Mouse (Mus musculus) lung, adult 10 weeks (tissue): ENCODE measurements around the gene Gm8180. TPM values are rescaled to one million over a fixed set of nuclear protein-coding genes. Genes with fewer than 3 reads are reported as not detected.

ENCODE experiments used
- polyA plus RNA-seq: library from polyadenylated mRNA; stranded (reverse); fragments of 350-450 nt; fragmentation: Illumina TruSeq; extraction: RNeasy Lipid Tissue Mini Kit (QIAGEN cat#74804); gene quantifications from one replicate; pipeline ENCODE4 v1.2.3, GENCODE M21; 2014; ENCODE audit warnings: low read depth, low replicate concordance; ENCODE audit not compliant: insufficient read depth

Gene Gm8180
- not detected for polyA plus RNA-seq

GRCm38 (mm10) chr14:43784645-43785044 is at the start of gene Gm8180:
TSS of gene Gm8180 (minus strand) at chr14:43784745.

GRCm38 (mm10) chr14:43747566-43747965 is 37.0 kb downstream of the Gm8180 start, which contains the start of gene Gm6526:
TSS of gene Gm6526 (plus strand) at chr14:43747866.

Other genes starting within 250 kb of the Gm8180 start
- not detected for gene Gm5799, start 241.2 kb downstream of the Gm8180 start, polyA plus RNA-seq
- gene Gm17654, start 205.6 kb downstream of the Gm8180 start, polyA plus RNA-seq: not detected
- gene Gm10375, start 176.7 kb downstream of the Gm8180 start, polyA plus RNA-seq: not detected
- gene Gm8165, start 107.5 kb downstream of the Gm8180 start, polyA plus RNA-seq: not detected
- gene Gm7324, start 86.9 kb downstream of the Gm8180 start, polyA plus RNA-seq: 0.62 TPM
- gene Gm16506, start 57.3 kb downstream of the Gm8180 start, polyA plus RNA-seq: not detected
- not detected for gene Gm6526, start 36.9 kb downstream of the Gm8180 start, polyA plus RNA-seq
- gene Ear1, start 90.8 kb upstream of the Gm8180 start, polyA plus RNA-seq: 87.0 TPM
- gene Ear10, start 138.8 kb upstream of the Gm8180 start, polyA plus RNA-seq: not detected
- 1.2 TPM for gene Gm8113, start 140.6 kb upstream of the Gm8180 start, polyA plus RNA-seq
- gene Ang5, start 172.3 kb upstream of the Gm8180 start, polyA plus RNA-seq: not detected
- not detected for gene Ang6, start 217.5 kb upstream of the Gm8180 start, polyA plus RNA-seq